Mouse (Mus musculus) MEL (cell line): ENCODE data around the gene Gm20425. TPM values are rescaled to one million over a fixed set of nuclear protein-coding genes. Genes with fewer than 3 reads are reported as not detected.

Experiments
- BHLHE40 ChIP-seq: IDR thresholded peaks from 2 replicates; pipeline ENCODE4 v1.6.1; 2012; ENCODE audit warnings: low read depth, mild to moderate bottlenecking, inconsistent platforms, low read length, improper control_type of control experiment, borderline replicate concordance
- CHD1 ChIP-seq: IDR thresholded peaks from 2 replicates; pipeline ENCODE4 v1.6.1; 2012; ENCODE audit warnings: low read depth, mild to moderate bottlenecking, inconsistent platforms, low read length, improper control_type of control experiment
- CHD2 ChIP-seq: IDR thresholded peaks from 2 replicates; pipeline ENCODE4 v1.6.1; 2011; ENCODE audit warnings: low read length, improper control_type of control experiment
- ELF1 ChIP-seq: IDR thresholded peaks from 2 replicates; pipeline ENCODE4 v1.6.1; 2014; ENCODE audit warnings: low read depth, mild to moderate bottlenecking, inconsistent platforms, low read length, improper control_type of control experiment, moderate library complexity
- EP300 ChIP-seq, 2 experiments: IDR thresholded peaks; 2 replicates each; pipeline ENCODE4 v1.6.1; 2011; ENCODE audit warnings: improper control_type of control experiment in 2 of 2, low read length in 2 of 2, low read depth in 1 of 2, mild to moderate bottlenecking in 1 of 2
- GABPA ChIP-seq: IDR thresholded peaks from 2 replicates; pipeline ENCODE4 v1.6.1; 2012; ENCODE audit warnings: low read depth, mild to moderate bottlenecking, inconsistent platforms, low read length, improper control_type of control experiment, moderate library complexity
- KAT2A ChIP-seq: conservative IDR thresholded peaks from 2 replicates; pipeline ENCODE4 v1.6.1; 2012; ENCODE audit warnings: low read depth, low read length, improper control_type of control experiment, inconsistent platforms
- MAX ChIP-seq: IDR thresholded peaks from 2 replicates; pipeline ENCODE4 v1.6.1; 2011; ENCODE audit warnings: low read length, improper control_type of control experiment
- MAZ ChIP-seq: IDR thresholded peaks from 2 replicates; pipeline ENCODE4 v1.6.1; 2012; ENCODE audit warnings: low read depth, mild to moderate bottlenecking, inconsistent platforms, low read length, improper control_type of control experiment
- MXI1 ChIP-seq: IDR thresholded peaks from 2 replicates; pipeline ENCODE4 v1.6.1; 2011; ENCODE audit warnings: mild to moderate bottlenecking, low read depth, low read length, improper control_type of control experiment
- MYB ChIP-seq: IDR thresholded peaks from 2 replicates; pipeline ENCODE4 v1.6.1; 2011; ENCODE audit warnings: mild to moderate bottlenecking, low read depth, low read length, improper control_type of control experiment
- NELFE ChIP-seq: IDR thresholded peaks from 2 replicates; pipeline ENCODE4 v1.6.1; 2011; ENCODE audit warnings: low read depth, low read length, improper control_type of control experiment
- POLR2A ChIP-seq, 2 experiments: IDR thresholded peaks; 2 replicates each; pipeline ENCODE4 v1.6.1; 2011 to 2012; ENCODE audit warnings: low read length in 2 of 2, mild to moderate bottlenecking in 2 of 2, control low read depth in 1 of 2, improper control_type of control experiment in 1 of 2, low read depth in 1 of 2, moderate library complexity in 1 of 2; ENCODE audit not compliant: control insufficient read depth in 1 of 2, insufficient read depth in 1 of 2, poor library complexity in 1 of 2
- POLR2AphosphoS5 ChIP-seq: IDR thresholded peaks from 2 replicates; pipeline ENCODE4 v1.6.1; 2012; ENCODE audit warnings: low read depth, borderline replicate concordance, mild to moderate bottlenecking, inconsistent platforms, low read length, moderate library complexity, mixed read lengths
- RCOR1 ChIP-seq: IDR thresholded peaks from 2 replicates; pipeline ENCODE4 v1.6.1; 2012; ENCODE audit warnings: low read depth, mild to moderate bottlenecking, inconsistent platforms, low read length, improper control_type of control experiment
- SIN3A ChIP-seq: IDR thresholded peaks from 2 replicates; pipeline ENCODE4 v1.6.1; 2012; ENCODE audit warnings: low read length, improper control_type of control experiment, inconsistent platforms
- TBP ChIP-seq: IDR thresholded peaks from 2 replicates; pipeline ENCODE4 v1.8.0; 2011; ENCODE audit warnings: low read depth, low read length, improper control_type of control experiment
- TCF12 ChIP-seq: IDR thresholded peaks from 2 replicates; pipeline ENCODE4 v1.6.1; 2014; ENCODE audit warnings: low read depth, mild to moderate bottlenecking, inconsistent platforms, low read length, improper control_type of control experiment, moderate library complexity
- UBTF ChIP-seq: IDR thresholded peaks from 2 replicates; pipeline ENCODE4 v1.6.1; 2012; ENCODE audit warnings: low read depth, mild to moderate bottlenecking, inconsistent platforms, low read length, improper control_type of control experiment, moderate library complexity, borderline replicate concordance; ENCODE audit not compliant: insufficient read depth
- USF2 ChIP-seq, 2 experiments: IDR thresholded peaks; 2 replicates each; pipeline ENCODE4 v1.6.1; 2011 to 2012; ENCODE audit warnings: improper control_type of control experiment in 2 of 2, low read length in 2 of 2, borderline replicate concordance in 1 of 2, inconsistent platforms in 1 of 2, low read depth in 1 of 2, mild to moderate bottlenecking in 1 of 2; ENCODE audit not compliant: insufficient read depth in 1 of 2
- ZC3H11A ChIP-seq: IDR thresholded peaks from 2 replicates; pipeline ENCODE4 v1.6.1; 2012; ENCODE audit warnings: low read depth, mild to moderate bottlenecking, inconsistent platforms, low read length, improper control_type of control experiment
- ZKSCAN1 ChIP-seq: IDR thresholded peaks from 2 replicates; pipeline ENCODE4 v1.6.1; 2012; ENCODE audit warnings: low read depth, mild to moderate bottlenecking, inconsistent platforms, low read length, improper control_type of control experiment, moderate library complexity
- ZMIZ1 ChIP-seq: IDR thresholded peaks from 2 replicates; pipeline ENCODE4 v1.6.1; 2012; ENCODE audit warnings: low read depth, mild to moderate bottlenecking, inconsistent platforms, low read length, improper control_type of control experiment, moderate library complexity
- ZNF384 ChIP-seq: IDR thresholded peaks from 2 replicates; pipeline ENCODE4 v1.6.1; 2012; ENCODE audit warnings: low read depth, mild to moderate bottlenecking, inconsistent platforms, low read length, improper control_type of control experiment
- polyA plus RNA-seq, 2 experiments: library from polyadenylated mRNA; stranded (reverse) in 1 of 2; unstranded in 1 of 2; fragments of >175 nt in 1 of 2; fragments of >200 nt in 1 of 2; gene quantifications; 2 replicates each; pipeline versions ENCODE4 v1.2.1 to v1.2.4; 2012; ENCODE audit warnings: low replicate concordance in 2 of 2, low read depth in 1 of 2; ENCODE audit not compliant: insufficient read length in 2 of 2, insufficient read depth in 1 of 2, missing spikeins in 1 of 2
- total RNA-seq: library from RNA; depleted of rRNA; stranded (reverse); fragments of 300-350 nt; gene quantifications from 2 replicates; pipeline ENCODE4 v1.2.3, GENCODE M21; 2012

The Gm20425 gene
- total and polyA plus RNA-seq, 3 experiments: not detected

DNA sequence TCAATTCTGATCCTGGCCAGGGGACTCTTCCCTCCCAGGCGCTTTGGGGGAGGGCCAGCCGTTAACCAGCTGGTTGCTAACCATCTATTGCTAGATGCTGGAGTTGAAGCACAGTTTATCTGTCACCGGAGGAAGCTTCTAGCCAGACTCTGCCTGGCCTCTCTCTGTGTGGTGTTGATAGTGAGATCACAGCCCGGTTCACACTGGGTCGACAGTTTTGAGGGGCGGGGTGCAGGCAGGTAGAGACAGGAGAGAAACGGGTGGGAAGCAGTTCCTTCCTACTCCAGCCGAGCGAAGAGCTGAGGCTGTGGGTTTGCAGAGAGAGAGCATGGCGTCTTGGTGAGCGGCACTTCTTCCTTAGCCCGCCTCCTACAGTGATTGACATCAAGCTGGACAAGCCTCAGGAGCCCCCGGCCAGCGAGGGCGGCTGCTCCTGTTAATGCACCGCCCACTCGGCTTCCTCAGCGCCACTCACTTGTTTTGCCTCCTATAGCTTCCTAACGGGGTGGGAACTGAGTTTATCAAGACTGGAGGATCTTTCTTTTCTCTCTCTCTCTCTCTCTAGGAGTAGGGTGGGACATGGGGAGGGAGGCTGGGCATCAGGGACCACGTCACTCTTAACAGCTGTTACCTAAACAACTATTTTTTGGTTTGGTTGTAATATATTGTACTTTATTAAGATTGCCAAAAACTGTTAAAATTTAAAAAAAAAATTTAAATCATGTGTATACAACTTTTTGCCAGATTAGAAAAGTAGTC, 49.1 kb downstream of the Gm20425 start (continued):
- TF ChIP-seq POLR2AphosphoS5 (no peak), MAZ (peak; percentile 77; the same call in 1 of the 2 replicates), POLR2A (IDR thresholded peaks at IDR 0.05; ENCODE audit: control insufficient read depth in 1 of 2, insufficient read depth in 1 of 2, low read depth in 1 of 2, low read length in 2 of 2, poor library complexity in 1 of 2) (peak in 1 of 2 experiments; percentile 74; a peak in 2 of 4 replicates), EP300 (IDR thresholded peaks at IDR 0.05; ENCODE audit: low read depth in 1 of 2, low read length in 2 of 2) (0 out of 4 replicates have a peak, but pooled peaks of 1 of the 2 experiments have one; percentile 10), RCOR1 (no peak), MXI1 (0 out of 2 replicates have a peak, but pooled peaks have one; percentile 58), ZC3H11A (no peak), MYB (no peak), ELF1 (0 out of 2 replicates have a peak, but pooled peaks have one; percentile 5), CHD2 (no peak), UBTF (no peak), ZNF384 (no peak), GABPA (no peak), NELFE (peak; percentile 47; the same call in 1 of the 2 replicates), USF2 (IDR thresholded peaks at IDR 0.05; ENCODE audit: borderline replicate concordance in 1 of 2, insufficient read depth in 1 of 2, low read depth in 1 of 2, low read length in 2 of 2) (no peak), KAT2A (no peak), ZMIZ1 (no peak), TBP (peak; percentile 31; the same call in 1 of the 2 replicates), TCF12 (peak; percentile 42; the same call in 1 of the 2 replicates), MAX (no peak), CHD1 (no peak), SIN3A (no peak), ZKSCAN1 (no peak), BHLHE40 (no peak)
